Mouse (Mus musculus) gastrocnemius, postnatal 4 days (tissue): ENCODE results near the gene Vmn2r96. TPM values are rescaled to one million over a fixed set of nuclear protein-coding genes. Genes with fewer than 3 reads are reported as not detected.
"Not testable (repeated sequence)": the region's sequence is repeated elsewhere in the genome, so short reads cannot be mapped to it uniquely, and the experiment has no call there.

Experiments
- DNase-seq, 2 experiments: peaks; one replicate each; pipeline ENCODE4 v3.0.0; 2021 to 2022; ENCODE audit warnings: low spot score in 2 of 2, mixed read lengths in 2 of 2
- long read RNA-seq, 2 experiments: library from polyadenylated mRNA; stranded (forward); transcript quantifications; one replicate each; pipeline ENCODE4 v2.0.0; 2021
- total RNA-seq, 2 experiments: library from RNA; stranded (reverse); gene quantifications; 2 replicates each; pipeline ENCODE4 v1.2.3; 2021

Vmn2r96 gene
- not detected for total RNA-seq
- long read RNA-seq, experiment 1, result 0 reads
- long read RNA-seq, experiment 2, result 0 reads

DNA sequence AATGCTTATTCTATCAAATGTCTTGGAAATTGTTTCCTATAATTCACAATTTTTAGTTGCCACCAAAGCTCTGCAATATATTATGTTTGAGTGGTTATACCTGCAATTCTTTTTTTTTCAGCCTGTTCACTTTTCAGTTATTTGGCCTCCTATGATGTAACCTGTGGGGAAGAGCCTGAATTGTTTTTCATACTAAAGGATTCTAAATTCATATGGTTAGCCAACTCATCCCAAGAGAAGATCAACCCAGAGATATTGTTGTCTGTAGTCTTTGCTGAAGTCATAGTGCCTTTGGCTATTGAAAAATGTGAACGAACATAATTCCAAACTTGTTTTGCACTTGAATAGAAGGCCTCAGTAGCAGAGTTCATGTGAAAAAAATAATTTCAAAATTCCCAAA lies at the start of gene Vmn2r96:
Vmn2r96 (plus strand) TSS at position 301 of the 400 bp plus-strand sequence.
- not testable (repeated sequence) for DNase-seq

DNA sequence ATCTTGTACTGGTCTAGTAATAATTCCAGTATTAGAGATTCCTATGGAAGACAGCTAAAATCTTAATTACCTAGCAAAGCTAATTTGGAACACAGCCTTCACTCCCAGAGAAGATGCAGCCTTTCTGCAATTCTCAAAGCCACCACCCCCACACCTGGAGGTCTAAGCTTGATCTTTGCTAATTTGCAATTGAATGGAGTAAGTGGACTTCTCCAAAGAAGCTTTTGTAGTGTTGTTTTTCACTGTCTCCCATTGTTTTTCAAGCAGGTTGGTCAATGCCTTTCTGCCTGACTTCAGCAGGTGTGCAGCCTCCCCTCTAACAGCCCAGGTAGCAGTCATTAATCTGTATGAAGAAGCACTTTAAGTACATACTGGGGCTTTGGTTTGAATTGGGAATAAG lies 49.6 kb upstream of the Vmn2r96 start:
- no peak for DNase-seq

DNA sequence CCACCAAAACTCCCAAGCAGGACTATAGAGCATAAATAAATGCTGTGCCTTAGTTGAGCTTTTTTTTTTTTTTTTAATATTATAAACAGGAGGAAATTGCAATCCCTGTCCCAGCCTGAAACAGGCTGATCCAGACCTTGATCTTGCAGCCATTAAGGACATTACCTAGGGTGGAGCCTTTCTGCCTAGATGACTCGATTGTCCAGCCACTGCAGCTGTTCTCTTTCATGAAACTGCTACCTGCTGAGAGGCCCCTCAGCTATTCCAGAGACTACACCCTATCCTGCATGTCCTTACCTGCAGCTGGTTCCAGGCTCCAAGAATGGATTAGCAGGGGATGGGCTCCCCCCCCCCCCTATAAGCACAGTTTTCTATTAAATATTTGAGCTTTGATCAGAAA lies 49.0 kb upstream of the Vmn2r96 start:
- DNase-seq, result no peak

DNA sequence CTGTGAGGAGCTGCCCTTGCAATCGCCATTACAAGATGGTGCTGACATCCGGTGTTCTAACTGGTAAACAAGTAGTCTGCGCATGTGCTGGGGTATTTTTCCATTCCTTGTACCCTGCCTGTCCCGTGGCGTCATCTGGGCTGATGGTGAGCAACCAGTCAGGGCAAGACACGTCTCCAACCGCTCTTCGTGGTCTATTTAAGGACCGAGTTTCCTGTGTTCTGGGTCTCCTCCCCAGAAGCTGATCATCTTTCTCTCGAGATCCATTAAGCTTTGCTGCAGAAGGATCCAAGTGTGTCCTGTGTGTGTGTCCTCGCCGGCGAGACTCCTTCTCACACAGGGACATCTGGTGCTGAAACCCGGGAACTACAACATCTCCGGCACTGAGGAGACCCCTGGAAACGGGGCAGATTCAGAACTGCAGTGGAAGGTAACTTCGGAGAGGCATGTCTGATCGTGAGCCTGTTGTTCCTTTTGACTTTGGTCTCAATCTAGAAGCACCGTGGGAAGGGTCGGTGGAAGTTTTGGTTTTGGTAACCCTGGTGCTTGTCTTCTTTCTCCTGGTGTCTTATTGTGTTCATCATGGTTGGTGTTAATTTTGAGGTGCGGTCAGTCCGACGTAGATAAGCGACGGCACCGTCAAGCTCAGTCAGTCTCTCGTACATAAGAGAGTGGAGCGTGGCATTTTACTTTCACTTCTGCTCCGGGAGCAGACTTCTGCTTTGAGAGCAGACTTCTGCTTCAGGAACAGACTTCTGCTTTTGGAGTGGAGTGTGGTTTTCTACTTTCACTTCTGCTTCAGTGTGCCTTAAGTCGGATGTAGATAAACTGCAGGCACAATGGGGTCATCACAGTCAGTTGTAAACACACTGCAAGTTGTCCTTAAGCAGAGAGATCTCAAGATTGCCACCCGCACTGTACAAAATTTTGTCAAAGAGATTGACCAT lies 14.5 kb upstream of the Vmn2r96 start:
- DNase-seq, result not testable (repeated sequence)

DNA sequence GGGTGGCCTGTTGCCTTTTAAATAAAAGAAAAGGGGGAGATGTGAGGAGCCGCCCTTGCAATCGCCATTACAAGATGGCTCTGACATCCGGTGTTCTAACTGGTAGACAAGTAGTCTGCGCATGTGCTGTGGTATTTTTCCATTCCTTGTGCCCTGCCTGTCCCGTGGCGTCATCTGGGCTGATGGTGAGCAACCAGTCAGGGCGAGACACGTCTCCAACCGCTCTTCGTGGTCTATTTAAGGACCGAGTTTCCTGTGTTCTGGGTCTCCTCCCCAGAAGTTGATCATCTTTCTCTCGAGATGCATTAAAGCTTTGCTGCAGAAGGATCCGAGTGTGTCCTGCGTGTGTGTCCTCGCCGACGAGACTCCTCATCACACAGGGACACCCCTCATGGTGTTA lies 6.8 kb upstream of the Vmn2r96 start:
- not testable (repeated sequence) for DNase-seq

DNA sequence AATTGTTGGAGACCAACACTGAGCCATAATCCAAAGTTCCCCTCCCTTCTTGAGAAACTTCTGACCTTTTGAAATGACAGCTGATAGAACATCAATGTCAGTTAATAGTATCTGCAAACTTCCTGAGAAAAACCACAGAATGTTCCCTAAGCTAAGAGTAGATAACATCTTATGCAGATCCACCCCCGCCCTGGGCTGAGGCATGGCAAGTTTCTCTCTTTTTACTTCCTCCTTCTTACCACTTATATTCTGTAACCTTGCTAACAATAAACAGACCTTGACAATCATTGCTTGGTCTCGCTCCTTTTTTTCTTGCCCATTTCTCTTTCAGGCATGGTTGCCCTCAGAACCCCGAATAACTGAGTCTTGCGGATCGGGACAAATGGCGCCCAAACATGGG lies 42.2 kb downstream of the Vmn2r96 start:
- not testable (repeated sequence) for DNase-seq

DNA sequence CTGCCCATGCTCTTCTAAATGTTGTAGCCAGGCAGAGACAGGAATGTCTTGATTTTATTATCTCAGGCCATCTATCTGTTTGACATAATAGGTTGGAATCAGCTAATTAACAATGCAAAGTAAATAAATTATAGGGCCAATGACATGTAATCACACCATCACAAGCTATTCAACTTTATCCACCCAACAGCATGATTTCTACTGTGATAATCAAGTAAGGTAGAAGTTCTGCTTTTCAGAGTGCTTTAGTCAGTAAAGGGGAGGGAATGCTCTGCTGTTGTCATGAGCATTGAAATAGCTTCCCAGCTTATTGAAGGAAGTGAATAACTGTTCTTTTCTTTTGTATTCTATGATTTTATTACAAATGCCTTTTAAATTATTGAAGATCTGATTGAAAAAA lies 53.6 kb downstream of the Vmn2r96 start:
- no peak for DNase-seq

Other genes with a start within 250 kb of the Vmn2r96 start
- gene Vmn2r95, start 149.1 kb upstream of the Vmn2r96 start, total RNA-seq, result not detected